23 mouse cellular contexts compared by ENCODE assay signal in genomic region chr5:149779740-149780139, GRCm38 (mm10).
A peak's percentile ranks its signal among the peaks of the same experiment; 100 is the strongest.
DNase-seq lines count a peak whose midpoint lies in the region; ATAC-seq and TF ChIP-seq lines count a peak whose summit lies in the region.
"Had no signal": no experiment of that assay in that cellular context is flagged by ENCODE, and none has a peak within 500 bp of the region (broad histone marks: within the 10 kb centered on the region; RNA-seq: fewer than 3 reads in every experiment).

No protein-coding gene starts in this region.

- WGBS in heart, embryonic 11.5 days (ENCODE audit: insufficient replicate concordance), result 85% methylated on average over 6 of the region's 6 CpGs
- WGBS in hindbrain, embryonic 11.5 days, result 88% methylated on average over 6 of the region's 6 CpGs

- H3K4me3 ChIP-seq in heart, embryonic 11.5 days (ENCODE audit: low read depth, low read length), result no peak overlapping the region
- no peak overlapping the region for H3K4me3 ChIP-seq in MEL (ENCODE audit: control insufficient read depth in 1 of 2, insufficient read depth in 1 of 2, low read depth in 2 of 2, low read length in 2 of 2)
- H3K4me3 ChIP-seq in hindbrain, embryonic 11.5 days (ENCODE audit: low read depth, low read length), result no peak overlapping the region
- H3K4me3 ChIP-seq: embryonic facial prominence, embryonic 13.5 days; forebrain, embryonic 13.5 days; heart, embryonic 10.5 days; heart, embryonic 15.5 days had no signal

- H3K36me3 ChIP-seq in heart, embryonic 11.5 days (ENCODE audit: control insufficient read depth, insufficient read depth, low read length), result no peaks in the 10 kb centered on the region
- H3K36me3 ChIP-seq in MEL (ENCODE audit: control insufficient read depth in 1 of 2, insufficient read depth in 2 of 2, low read length in 2 of 2), result peaks cover 0 to 4% of the 10 kb centered on the region in 2 experiments; a peak in 2 of 4 replicates
- no peaks in the 10 kb centered on the region for H3K36me3 ChIP-seq in hindbrain, embryonic 11.5 days (ENCODE audit: control insufficient read depth, insufficient read depth, low read length)
- H3K36me3 ChIP-seq: embryonic facial prominence, embryonic 13.5 days; heart, embryonic 10.5 days; heart, embryonic 15.5 days had no signal

- DNase-seq in heart, adult 11 months, result peak; percentile 41
- DNase-seq in thymus, postnatal 14 days, result peak; percentile 15
- no peak for DNase-seq in thymus, postnatal 10 days (ENCODE audit: low spot score in 2 of 2)
- no peak for DNase-seq in MEL (ENCODE audit: low read depth, low spot score)
- DNase-seq in induced T-regulatory cell, adult 2 months (ENCODE audit: low read depth), result peak; percentile 33
- no peak for DNase-seq in layer of hippocampus, adult 9-11 months
- DNase-seq in hindbrain, embryonic 11.5 days (ENCODE audit: low spot score), result no peak
- DNase-seq: adrenal gland, postnatal 14 days; cerebellum, adult 18-20 months; cerebellum, adult 9-11 months; cerebellum, postnatal 36 days; gastrocnemius, postnatal 36 days; heart, adult 18-20 months; heart, postnatal 14 days had no signal

- H3K4me1 ChIP-seq in heart, embryonic 11.5 days (ENCODE audit: control insufficient read depth, insufficient read depth, low read length), result no peaks in the 10 kb centered on the region
- peaks cover 13 to 17% of the 10 kb centered on the region in 2 experiments for H3K4me1 ChIP-seq in MEL (ENCODE audit: control insufficient read depth in 1 of 2, insufficient read depth in 2 of 2, low read length in 2 of 2)
- H3K4me1 ChIP-seq in hindbrain, embryonic 11.5 days (replicated peaks; ENCODE audit: control insufficient read depth, insufficient read depth, low read length), result no peaks in the 10 kb centered on the region
- H3K4me1 ChIP-seq: embryonic facial prominence, embryonic 13.5 days; forebrain, embryonic 13.5 days; heart, embryonic 10.5 days; heart, embryonic 15.5 days had no signal

- TF ChIP-seq POLR2A in MEL (IDR thresholded peaks at IDR 0.05; ENCODE audit: control insufficient read depth in 1 of 2, insufficient read depth in 1 of 2, low read depth in 1 of 2, low read length in 2 of 2, poor library complexity in 1 of 2), result no peak

- no peak overlapping the region for H3K9ac ChIP-seq in heart, embryonic 11.5 days (ENCODE audit: low read depth, low read length)
- no peak overlapping the region for H3K9ac ChIP-seq in MEL (ENCODE audit: control insufficient read depth, low read depth, low read length, poor library complexity, severe bottlenecking)
- no peak overlapping the region for H3K9ac ChIP-seq in hindbrain, embryonic 11.5 days (ENCODE audit: low read depth, low read length)
- H3K9ac ChIP-seq: embryonic facial prominence, embryonic 13.5 days; forebrain, embryonic 13.5 days; forebrain, postnatal 0 days; heart, embryonic 15.5 days; hindbrain, embryonic 14.5 days had no signal

- no peaks in the 10 kb centered on the region for H3K79me2 ChIP-seq in MEL (ENCODE audit: control insufficient read depth, insufficient read depth, low read length, poor library complexity)

- TF ChIP-seq CTCF in MEL (IDR thresholded peaks at IDR 0.05 in 2 of 3, conservative IDR thresholded peaks at IDR 0.05 in 1 of 3; ENCODE audit: control insufficient read depth in 1 of 3, insufficient read depth in 1 of 3, low read depth in 2 of 3, low read length in 3 of 3, poor library complexity in 1 of 3, severe bottlenecking in 1 of 3), result no peak

- H3K27ac ChIP-seq in heart, embryonic 11.5 days (ENCODE audit: low read depth, low read length), result no peak overlapping the region
- H3K27ac ChIP-seq in MEL (ENCODE audit: control insufficient read depth, low read depth, low read length), result no peak overlapping the region
- no peak overlapping the region for H3K27ac ChIP-seq in hindbrain, embryonic 11.5 days (ENCODE audit: low read depth, low read length)
- H3K27ac ChIP-seq: embryonic facial prominence, embryonic 13.5 days; forebrain, embryonic 13.5 days; heart, embryonic 10.5 days; heart, embryonic 15.5 days; hindbrain, embryonic 14.5 days had no signal

- H3K4me2 ChIP-seq in heart, embryonic 11.5 days, result no peak overlapping the region
- no peak overlapping the region for H3K4me2 ChIP-seq in hindbrain, embryonic 11.5 days (replicated peaks; ENCODE audit: low read depth, low read length)
- H3K4me2 ChIP-seq: embryonic facial prominence, embryonic 13.5 days; forebrain, embryonic 13.5 days; heart, embryonic 15.5 days; hindbrain, embryonic 14.5 days had no signal

- no peak for ATAC-seq in heart, embryonic 11.5 days (replicated peaks; ENCODE audit: insufficient number of reproducible peaks, low FRiP score, low TSS enrichment)
- no peak for ATAC-seq in hindbrain, embryonic 11.5 days (ENCODE audit: low FRiP score)
- ATAC-seq: forebrain, embryonic 13.5 days; forebrain, postnatal 0 days; intestine, embryonic 16.5 days; Patski had no signal

- no peak for TF ChIP-seq EP300 in MEL (IDR thresholded peaks at IDR 0.05; ENCODE audit: low read depth in 1 of 2, low read length in 2 of 2)

- H3K27me3 ChIP-seq in heart, embryonic 11.5 days (ENCODE audit: control insufficient read depth, insufficient read depth, low read length), result no peaks in the 10 kb centered on the region
- no peaks in the 10 kb centered on the region for H3K27me3 ChIP-seq in MEL (ENCODE audit: control insufficient read depth in 1 of 2, insufficient read depth in 2 of 2, low read length in 2 of 2)
- no peaks in the 10 kb centered on the region for H3K27me3 ChIP-seq in hindbrain, embryonic 11.5 days (ENCODE audit: control insufficient read depth, insufficient read depth, low read length)
- H3K27me3 ChIP-seq: embryonic facial prominence, embryonic 13.5 days; forebrain, embryonic 13.5 days; heart, embryonic 15.5 days; Patski had no signal

- no peak for TF ChIP-seq RAD21 in MEL (IDR thresholded peaks at IDR 0.05; ENCODE audit: low read depth, low read length)

- peaks cover 6% of the 10 kb centered on the region; the same call in 1 of the 2 replicates for H3K9me3 ChIP-seq in heart, embryonic 11.5 days (replicated peaks; ENCODE audit: control insufficient read depth, low read length)
- no peaks in the 10 kb centered on the region for H3K9me3 ChIP-seq in MEL (replicated peaks; ENCODE audit: insufficient read depth, low read length)
- H3K9me3 ChIP-seq in hindbrain, embryonic 11.5 days (ENCODE audit: control insufficient read depth, low read length), result no peaks in the 10 kb centered on the region
- H3K9me3 ChIP-seq: embryonic facial prominence, embryonic 13.5 days had no signal

TF ChIP-seq in MEL, 35 proteins besides CTCF, POLR2A, EP300 and RAD21:
- no peak for TF ChIP-seq GATA1 (IDR thresholded peaks at IDR 0.05; ENCODE audit: low read depth, low read length)
- no peak for TF ChIP-seq POLR2AphosphoS5 (IDR thresholded peaks at IDR 0.05; ENCODE audit: borderline replicate concordance, low read depth, low read length)
- peak; percentile 21; the same call in 1 of the 2 replicates for TF ChIP-seq USF1 (IDR thresholded peaks at IDR 0.05; ENCODE audit: low read depth, low read length)
- no peak for TF ChIP-seq SMC3 (IDR thresholded peaks at IDR 0.05; ENCODE audit: low read depth, low read length)
- no peak for TF ChIP-seq ZMIZ1 (IDR thresholded peaks at IDR 0.05; ENCODE audit: low read depth, low read length)
- no peak for TF ChIP-seq CHD2 (IDR thresholded peaks at IDR 0.05; ENCODE audit: low read length)

Comparison
In these comparisons a context has a peak if more than half of its experiments do, and no peak if none do; other contexts are left out.
1. DNase-seq: peak in heart, adult 11 months (single experiment), thymus, postnatal 14 days (single experiment) and induced T-regulatory cell, adult 2 months (single experiment); none in thymus, postnatal 10 days (0 of 2), MEL (single experiment), layer of hippocampus, adult 9-11 months (single experiment) and hindbrain, embryonic 11.5 days (single experiment).